Mouse (Mus musculus) left cerebral cortex, adult 6 months (tissue): ENCODE measurements around the gene Pex11g. TPM values are rescaled to one million over a fixed set of nuclear protein-coding genes. Genes with fewer than 3 reads are reported as not detected.

ENCODE experiments used
- long read RNA-seq, 2 experiments: library from polyadenylated mRNA; unstranded; transcript quantifications; one replicate each; pipeline ENCODE4 v2.0.0; 2019 to 2020
- polyA plus RNA-seq: library from polyadenylated mRNA; unstranded; fragments of <200 nt; fragmentation: Nextera tagmentation; gene quantifications from 2 replicates; pipeline ENCODE4 v1.2.3, GENCODE M21; 2021

Pex11g gene
- 1.1 and 1.6 TPM in 2 replicates for polyA plus RNA-seq
- long read RNA-seq, experiment 1, partial matches to known transcripts: 0 of 3 reads
- long read RNA-seq, experiment 1, other reads (novel, unspliced or antisense): 1 of 3 reads
- long read RNA-seq, experiment 2, partial matches to known transcripts: 0 of 2 reads
- long read RNA-seq, experiment 2, other reads (novel, unspliced or antisense): 1 of 2 reads

GRCm38 (mm10) chr8:3467006-3467885 is at the start of gene Pex11g:
Gene Pex11g, minus strand, starts transcription at chr8:3467680.

GRCm38 (mm10) chr8:3515260-3515671 is 47.8 kb upstream of the Pex11g start, which contains the start of gene Pnpla6:
Gene Pnpla6, plus strand, starts transcription at chr8:3515384.

GRCm38 (mm10) chr8:3500235-3501090 is 33.0 kb upstream of the Pex11g start, which contains the start of gene Mcoln1:
Gene Mcoln1, plus strand, starts transcription at chr8:3500457.

GRCm38 (mm10) chr8:3492901-3493844 is 25.7 kb upstream of the Pex11g start, which contains the start of gene Zfp358:
Gene Zfp358, plus strand, starts transcription at chr8:3493138.

GRCm38 (mm10) chr8:3470562-3470961 is 3.1 kb upstream of the Pex11g start, which contains the start of gene Tex45:
Gene Tex45, plus strand, starts transcription at chr8:3470862.

Other genes with a start within 250 kb of the Pex11g start
- 10.0 and 21.4 TPM in 2 replicates for gene Insr, start 188.1 kb downstream of the Pex11g start, polyA plus RNA-seq
- gene A430078G23Rik, start 114.3 kb downstream of the Pex11g start, polyA plus RNA-seq: not detected in 2 replicates
- gene Arhgef18, start 74.7 kb downstream of the Pex11g start, polyA plus RNA-seq: 4.1 and 6.3 TPM in 2 replicates
- 0.06 TPM in 1 of 2 replicates, not detected in the other for gene Tex45, start 3.2 kb upstream of the Pex11g start, polyA plus RNA-seq
- 8.2 and 24.2 TPM in 2 replicates for gene Zfp358, start 25.5 kb upstream of the Pex11g start, polyA plus RNA-seq
- 37.8 and 71.3 TPM in 2 replicates for gene Mcoln1, start 32.8 kb upstream of the Pex11g start, polyA plus RNA-seq
- 10.3 and 13.0 TPM in 2 replicates for gene Pnpla6, start 47.7 kb upstream of the Pex11g start, polyA plus RNA-seq
- gene C330021F23Rik, start 100.3 kb upstream of the Pex11g start, polyA plus RNA-seq: 0.14 and 0.26 TPM in 2 replicates
- gene Camsap3, start 119.6 kb upstream of the Pex11g start, polyA plus RNA-seq: 5.9 and 11.8 TPM in 2 replicates
- 21.7 and 27.5 TPM in 2 replicates for gene Xab2, start 153.6 kb upstream of the Pex11g start, polyA plus RNA-seq
- 129 and 140 TPM in 2 replicates for gene Pet100, start 153.9 kb upstream of the Pex11g start, polyA plus RNA-seq
- gene Pcp2, start 157.9 kb upstream of the Pex11g start, polyA plus RNA-seq: 0.61 TPM in 1 of 2 replicates, not detected in the other
- 10.6 and 12.6 TPM in 2 replicates for gene Stxbp2, start 163.3 kb upstream of the Pex11g start, polyA plus RNA-seq
- 1.0 and 1.8 TPM in 2 replicates for gene Retn, start 188.1 kb upstream of the Pex11g start, polyA plus RNA-seq
- 0.24 TPM in 1 of 2 replicates, not detected in the other for gene Mcemp1, start 198.1 kb upstream of the Pex11g start, polyA plus RNA-seq
- 50.2 and 52.3 TPM in 2 replicates for gene Fcor, start 204.7 kb upstream of the Pex11g start, polyA plus RNA-seq
- gene Trappc5, start 208.6 kb upstream of the Pex11g start, polyA plus RNA-seq: 22.8 and 24.6 TPM in 2 replicates
- gene Fcer2a, start 226.5 kb upstream of the Pex11g start, polyA plus RNA-seq: 0.05 TPM in 1 of 2 replicates, not detected in the other